Mouse (Mus musculus): Measurements from ENCODE around the gene Rhox13. TPM values are rescaled to one million over a fixed set of nuclear protein-coding genes. Genes with fewer than 3 reads are reported as not detected.

Gene Rhox13
- total RNA-seq (2015; ENCODE audit: low replicate concordance) (not detected in 2 replicates), total RNA-seq (2017; ENCODE audit: low replicate concordance) (not detected in 2 replicates)

DNA sequence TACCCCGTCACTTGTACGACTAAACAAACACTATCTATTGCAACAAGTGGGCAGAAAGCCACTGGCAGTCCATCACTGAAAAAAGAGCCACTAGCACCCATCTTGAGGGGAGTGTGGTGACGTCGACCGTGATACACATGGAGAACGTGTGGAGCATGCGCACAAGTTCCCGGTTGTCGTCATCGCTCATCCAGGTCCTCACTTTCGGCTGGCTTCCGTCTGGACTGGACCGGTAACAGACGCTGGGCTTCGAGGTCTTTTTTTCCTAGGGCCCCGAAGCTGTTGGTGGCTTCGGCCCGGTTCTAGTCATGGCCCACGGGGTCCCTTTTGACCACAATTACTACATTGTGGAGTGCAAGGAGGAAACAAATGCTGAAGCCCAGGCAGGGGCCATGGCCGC lies at the start of gene Rhox13:
Gene Rhox13, plus strand, starts transcription at position 238 of the 400 bp plus-strand sequence.
- ATAC-seq (replicated peaks; ENCODE audit: low FRiP score, poor library complexity, severe bottlenecking), result no peak

DNA sequence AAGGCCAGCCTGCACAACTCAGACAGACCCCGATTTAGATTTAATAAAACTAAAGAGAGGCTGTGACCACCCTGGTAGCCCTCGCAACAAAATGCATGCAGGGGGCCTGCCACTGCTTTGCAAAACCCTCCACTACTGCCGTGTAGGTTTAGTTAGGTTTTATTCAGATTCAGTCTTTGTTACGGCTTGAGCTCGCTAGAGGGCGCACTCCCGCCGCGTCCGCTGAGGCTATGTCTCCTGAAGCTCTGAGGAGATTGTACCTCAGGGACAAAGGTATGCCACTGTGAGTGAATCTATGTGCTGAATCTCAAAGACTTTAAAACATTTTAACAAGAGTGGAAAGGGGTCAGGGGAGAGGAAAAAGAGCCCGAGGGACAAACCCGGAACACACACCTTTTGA lies 36.8 kb upstream of the Rhox13 start:
- ATAC-seq (replicated peaks; ENCODE audit: low FRiP score, poor library complexity, severe bottlenecking), result no peak

DNA sequence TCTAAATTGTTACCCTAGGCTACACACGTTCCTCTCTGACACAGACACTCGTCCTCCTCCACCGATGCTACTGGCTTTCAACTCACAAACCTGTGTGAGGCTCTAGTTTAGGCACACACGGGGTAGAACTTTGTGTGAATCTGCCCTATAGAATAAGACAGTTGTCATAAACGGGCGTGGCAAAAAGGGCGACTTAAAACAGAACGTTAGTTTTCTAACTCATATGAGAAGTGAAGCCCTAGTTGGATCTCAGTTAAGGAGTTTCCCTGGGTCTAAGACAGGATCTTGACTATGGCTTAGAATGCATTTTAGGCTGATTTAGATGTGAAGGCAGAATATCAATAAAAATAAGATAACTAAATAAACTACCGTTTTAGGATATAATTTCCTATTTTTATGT lies 36.0 kb upstream of the Rhox13 start, which contains the start of gene Rhox11:
Gene Rhox11, minus strand, starts transcription at position 101 of the 400 bp plus-strand sequence.
- ATAC-seq (replicated peaks; ENCODE audit: low FRiP score, poor library complexity, severe bottlenecking), result no peak

DNA sequence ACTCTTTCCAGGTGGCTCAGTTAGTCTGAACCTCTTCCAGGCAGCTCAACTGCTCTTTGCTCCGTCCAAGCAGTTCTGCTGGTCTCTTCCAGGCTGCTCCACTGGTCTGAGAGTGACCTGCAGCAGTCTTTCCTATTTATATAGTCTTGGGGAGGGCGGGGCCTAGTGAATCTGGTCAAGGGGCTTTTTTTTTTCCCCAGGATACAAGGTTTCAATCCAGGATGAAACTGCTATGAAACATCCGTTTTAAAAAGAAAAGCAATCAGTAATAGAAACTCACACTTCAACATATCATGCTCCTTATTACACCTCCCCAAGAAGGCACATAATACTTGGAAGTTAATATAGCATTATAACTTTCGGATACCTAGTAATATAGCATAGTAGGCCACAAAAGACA lies 10.2 kb upstream of the Rhox13 start, which contains the start of gene Rhox12:
Gene Rhox12, minus strand, starts transcription at position 101 of the 400 bp plus-strand sequence.
- ATAC-seq (replicated peaks; ENCODE audit: low FRiP score, poor library complexity, severe bottlenecking), result no peak

DNA sequence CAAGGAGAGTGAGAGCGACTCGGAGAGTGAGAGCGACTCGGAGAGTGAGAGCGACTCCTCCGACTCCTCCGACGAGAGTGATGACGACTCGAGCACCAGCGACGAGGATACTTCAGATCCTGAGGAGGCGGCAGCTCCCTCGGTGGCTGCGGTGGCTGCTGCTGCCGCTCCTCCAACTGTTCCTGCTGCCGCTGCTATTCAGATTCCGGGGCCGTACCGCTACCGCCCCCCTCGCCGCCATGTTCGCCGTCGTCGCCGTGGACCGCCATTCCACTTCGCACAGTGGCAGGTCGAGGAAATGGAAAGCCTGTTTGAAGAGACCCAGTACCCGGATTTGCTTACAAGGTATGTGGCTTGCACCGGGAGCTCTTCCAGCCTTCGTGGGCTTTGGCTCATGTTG lies 459 bp downstream of the Rhox13 start:
- ATAC-seq (replicated peaks; ENCODE audit: low FRiP score, poor library complexity, severe bottlenecking), result no peak

DNA sequence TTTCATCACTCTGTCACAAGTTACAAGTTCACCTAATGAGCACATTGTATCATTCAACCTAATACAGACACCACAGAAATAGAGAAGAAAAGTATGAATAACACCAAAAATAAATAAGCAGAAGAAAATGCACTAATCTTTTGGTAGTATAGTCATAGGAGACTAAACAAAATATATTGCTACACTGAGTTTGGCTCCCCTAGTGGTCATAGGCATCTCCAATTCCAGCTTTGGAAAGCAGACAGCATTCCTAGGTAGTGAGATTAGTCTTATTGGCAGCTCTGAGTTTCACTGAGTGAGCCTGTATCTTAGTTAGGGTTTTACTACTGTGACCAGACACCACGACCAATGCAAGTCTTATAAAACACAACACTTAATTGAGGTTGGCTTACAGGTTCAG lies 38.1 kb downstream of the Rhox13 start:
- ATAC-seq (replicated peaks; ENCODE audit: low FRiP score, poor library complexity, severe bottlenecking), result no peak

DNA sequence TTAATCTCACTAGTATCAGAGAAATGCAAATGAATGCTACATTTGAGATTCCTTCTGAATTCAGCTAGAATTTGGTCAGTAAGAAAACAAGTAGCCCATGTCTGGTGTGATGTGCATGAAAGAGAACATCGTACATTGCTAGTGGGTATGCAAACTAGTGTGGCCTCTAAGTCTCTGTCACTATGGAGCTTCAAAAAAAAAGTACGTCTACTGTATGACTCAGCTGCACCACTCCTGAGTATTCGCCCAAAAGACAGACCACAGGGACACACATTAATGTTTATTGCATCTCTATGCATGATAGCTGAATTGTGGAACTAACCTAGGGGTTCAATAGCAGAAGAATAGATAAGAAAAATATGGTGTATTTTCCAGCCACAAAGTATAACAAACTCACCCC lies 44.3 kb downstream of the Rhox13 start:
- no peak for ATAC-seq (replicated peaks; ENCODE audit: low FRiP score, poor library complexity, severe bottlenecking)

DNA sequence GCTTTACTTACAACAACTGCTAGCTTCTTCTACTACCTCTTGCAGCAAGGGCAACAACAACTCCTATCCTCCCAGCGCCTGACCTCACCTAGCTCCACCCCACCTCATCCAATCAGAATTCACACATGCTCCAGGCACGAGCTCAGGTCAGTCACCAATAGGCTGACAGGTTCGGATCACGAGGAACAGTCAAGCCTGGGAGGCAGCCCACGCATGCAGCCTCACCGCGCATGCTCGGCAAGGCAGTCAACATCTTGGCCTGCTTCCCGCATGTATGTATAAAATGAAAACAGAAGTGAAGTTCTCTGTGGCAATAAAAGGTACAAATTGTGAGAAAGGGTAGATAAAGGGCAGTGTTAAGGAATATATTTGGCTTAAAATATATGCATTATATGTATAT lies 45.0 kb downstream of the Rhox13 start:
- no peak for ATAC-seq (replicated peaks; ENCODE audit: low FRiP score, poor library complexity, severe bottlenecking)

DNA sequence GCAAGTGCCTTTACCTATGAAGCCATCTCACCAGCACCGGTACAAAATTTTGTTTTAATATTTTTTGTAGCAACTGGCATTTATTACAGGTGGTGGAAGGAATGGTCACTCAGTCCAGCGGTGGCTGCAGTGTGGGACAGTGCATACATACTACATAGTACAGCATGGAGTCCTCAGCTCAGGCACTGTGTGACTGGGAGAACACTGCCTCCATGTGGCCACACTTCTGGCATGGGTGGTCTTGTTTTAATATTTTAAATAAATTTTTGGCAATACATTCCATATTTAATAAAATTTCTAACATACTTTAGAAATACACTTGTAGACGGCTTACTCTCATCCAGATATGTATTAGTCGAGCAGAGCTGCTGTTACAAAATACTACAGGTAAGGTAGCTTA lies 45.6 kb downstream of the Rhox13 start:
- no peak for ATAC-seq (replicated peaks; ENCODE audit: low FRiP score, poor library complexity, severe bottlenecking)

Other genes starting within 250 kb of the Rhox13 start
- 4.0 TPM in 1 of 2 replicates, not detected in the other for gene Rhox8, start 242.3 kb upstream of the Rhox13 start, total RNA-seq (2015; ENCODE audit: low replicate concordance)
- not detected in 2 replicates for gene Rhox8, start 242.3 kb upstream of the Rhox13 start, total RNA-seq (2017; ENCODE audit: low replicate concordance)
- gene Rhox7b, start 224.0 kb upstream of the Rhox13 start, total RNA-seq (2015; ENCODE audit: low replicate concordance), result not detected in 2 replicates
- not detected in 2 replicates for gene Rhox7b, start 224.0 kb upstream of the Rhox13 start, total RNA-seq (2017; ENCODE audit: low replicate concordance)
- gene Rhox9, start 219.4 kb upstream of the Rhox13 start, total RNA-seq (2015; ENCODE audit: low replicate concordance), result not detected in 2 replicates
- gene Rhox9, start 219.4 kb upstream of the Rhox13 start, total RNA-seq (2017; ENCODE audit: low replicate concordance), result not detected in 2 replicates
- not detected in 2 replicates for gene Btg1-ps1, start 102.4 kb upstream of the Rhox13 start, total RNA-seq (2015; ENCODE audit: low replicate concordance)
- not detected in 2 replicates for gene Btg1-ps1, start 102.4 kb upstream of the Rhox13 start, total RNA-seq (2017; ENCODE audit: low replicate concordance)
- gene Btg1-ps2, start 78.1 kb upstream of the Rhox13 start, total RNA-seq (2015; ENCODE audit: low replicate concordance), result not detected in 2 replicates
- gene Btg1-ps2, start 78.1 kb upstream of the Rhox13 start, total RNA-seq (2017; ENCODE audit: low replicate concordance), result not detected in 2 replicates
- gene Rhox10, start 54.7 kb upstream of the Rhox13 start, total RNA-seq (2015; ENCODE audit: low replicate concordance), result not detected in 2 replicates
- not detected in 2 replicates for gene Rhox10, start 54.7 kb upstream of the Rhox13 start, total RNA-seq (2017; ENCODE audit: low replicate concordance)
- gene Rhox11, start 36.1 kb upstream of the Rhox13 start, total RNA-seq (2015; ENCODE audit: low replicate concordance), result not detected in 2 replicates
- not detected in 2 replicates for gene Rhox11, start 36.1 kb upstream of the Rhox13 start, total RNA-seq (2017; ENCODE audit: low replicate concordance)
- gene Rhox12, start 10.3 kb upstream of the Rhox13 start, total RNA-seq (2015; ENCODE audit: low replicate concordance), result not detected in 2 replicates
- gene Rhox12, start 10.3 kb upstream of the Rhox13 start, total RNA-seq (2017; ENCODE audit: low replicate concordance), result not detected in 2 replicates
- gene Zbtb33, start 68.6 kb downstream of the Rhox13 start, total RNA-seq (2015; ENCODE audit: low replicate concordance), result 7.7 and 7.9 TPM in 2 replicates
- gene Zbtb33, start 68.6 kb downstream of the Rhox13 start, total RNA-seq (2017; ENCODE audit: low replicate concordance), result 3.7 and 5.2 TPM in 2 replicates
- not detected in 2 replicates for gene Tmem255a, start 131.2 kb downstream of the Rhox13 start, total RNA-seq (2015; ENCODE audit: low replicate concordance)
- gene Tmem255a, start 131.2 kb downstream of the Rhox13 start, total RNA-seq (2017; ENCODE audit: low replicate concordance), result 0.98 TPM in 1 of 2 replicates, not detected in the other
- gene Atp1b4, start 195.0 kb downstream of the Rhox13 start, total RNA-seq (2015; ENCODE audit: low replicate concordance), result not detected in 2 replicates
- 0.42 TPM in 1 of 2 replicates, not detected in the other for gene Atp1b4, start 195.0 kb downstream of the Rhox13 start, total RNA-seq (2017; ENCODE audit: low replicate concordance)

Measured in erythroblast, adult 5-6 weeks (primary cell).